Mouse (Mus musculus) MEL (cell line): ENCODE data around the gene Ncbp1.

Experiments used
- CHD2 ChIP-seq: IDR thresholded peaks from 2 replicates; pipeline ENCODE4 v1.6.1; 2011; ENCODE audit warnings: low read length, improper control_type of control experiment
- CTCF ChIP-seq, 3 experiments: IDR thresholded peaks in 2 of 3; conservative IDR thresholded peaks in 1 of 3; 2 replicates each; pipeline ENCODE4 v1.5.1; 2011 to 2012; ENCODE audit warnings: low read length in 3 of 3, low read depth in 2 of 3, mild to moderate bottlenecking in 2 of 3, improper control_type of control experiment in 1 of 3, inconsistent platforms in 1 of 3, mixed read lengths in 1 of 3, moderate library complexity in 1 of 3; ENCODE audit not compliant: control insufficient read depth in 1 of 3, insufficient read depth in 1 of 3, poor library complexity in 1 of 3, severe bottlenecking in 1 of 3
- E2F4 ChIP-seq: IDR thresholded peaks from 2 replicates; pipeline ENCODE4 v1.6.1; 2011; ENCODE audit warnings: low read depth, low read length, improper control_type of control experiment, borderline replicate concordance
- GATA1 ChIP-seq: IDR thresholded peaks from 2 replicates; pipeline ENCODE4 v1.6.1; 2011; ENCODE audit warnings: low read depth, low read length, improper control_type of control experiment
- MXI1 ChIP-seq: IDR thresholded peaks from 2 replicates; pipeline ENCODE4 v1.6.1; 2011; ENCODE audit warnings: mild to moderate bottlenecking, low read depth, low read length, improper control_type of control experiment
- NRF1 ChIP-seq: IDR thresholded peaks from 2 replicates; pipeline ENCODE4 v1.6.1; 2014; ENCODE audit warnings: low read depth, mild to moderate bottlenecking, inconsistent platforms, low read length, improper control_type of control experiment, moderate library complexity; ENCODE audit not compliant: poor library complexity, insufficient read depth, severe bottlenecking
- POLR2A ChIP-seq, 2 experiments: IDR thresholded peaks; 2 replicates each; pipeline ENCODE4 v1.6.1; 2011 to 2012; ENCODE audit warnings: low read length in 2 of 2, mild to moderate bottlenecking in 2 of 2, control low read depth in 1 of 2, improper control_type of control experiment in 1 of 2, low read depth in 1 of 2, moderate library complexity in 1 of 2; ENCODE audit not compliant: control insufficient read depth in 1 of 2, insufficient read depth in 1 of 2, poor library complexity in 1 of 2
- TAL1 ChIP-seq: IDR thresholded peaks from 2 replicates; pipeline ENCODE4 v1.6.1; 2012; ENCODE audit warnings: mild to moderate bottlenecking, inconsistent platforms, low read length, moderate library complexity, mixed read lengths

DNA sequence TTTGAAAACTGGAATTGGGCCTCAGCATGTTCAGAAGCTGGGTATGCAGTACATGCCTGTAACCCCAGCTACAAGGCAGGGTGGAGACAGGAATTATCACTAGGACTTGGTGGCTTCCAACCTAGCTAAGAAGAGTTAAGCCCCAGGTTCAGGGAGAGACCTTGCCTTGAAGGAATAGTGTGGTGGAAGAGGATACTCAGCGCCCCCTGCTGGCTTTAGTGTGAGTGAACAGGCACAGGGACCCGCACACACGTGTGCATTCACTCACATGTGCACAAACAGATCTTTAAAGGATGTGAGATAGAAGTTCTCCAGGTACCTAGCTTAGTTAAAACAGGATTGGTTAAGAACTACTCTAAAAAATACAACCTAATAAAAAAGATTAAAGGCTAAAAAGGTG is 5.9 kb downstream of the Ncbp1 start:
- no peak for TF ChIP-seq CHD2
- no peak for TF ChIP-seq POLR2A (IDR thresholded peaks at IDR 0.05; ENCODE audit: control insufficient read depth in 1 of 2, insufficient read depth in 1 of 2, low read depth in 1 of 2, low read length in 2 of 2, poor library complexity in 1 of 2)
- TF ChIP-seq CTCF (IDR thresholded peaks at IDR 0.05 in 2 of 3, conservative IDR thresholded peaks at IDR 0.05 in 1 of 3; ENCODE audit: control insufficient read depth in 1 of 3, insufficient read depth in 1 of 3, low read depth in 2 of 3, low read length in 3 of 3, poor library complexity in 1 of 3, severe bottlenecking in 1 of 3): peak; percentile 48 to 60 (median 55)
- no peak for TF ChIP-seq GATA1
- no peak for TF ChIP-seq MXI1
- no peak for TF ChIP-seq TAL1
- TF ChIP-seq E2F4: no peak
- TF ChIP-seq NRF1: no peak
